Mouse (Mus musculus): ENCODE results near the gene Fbxw4.

DNA sequence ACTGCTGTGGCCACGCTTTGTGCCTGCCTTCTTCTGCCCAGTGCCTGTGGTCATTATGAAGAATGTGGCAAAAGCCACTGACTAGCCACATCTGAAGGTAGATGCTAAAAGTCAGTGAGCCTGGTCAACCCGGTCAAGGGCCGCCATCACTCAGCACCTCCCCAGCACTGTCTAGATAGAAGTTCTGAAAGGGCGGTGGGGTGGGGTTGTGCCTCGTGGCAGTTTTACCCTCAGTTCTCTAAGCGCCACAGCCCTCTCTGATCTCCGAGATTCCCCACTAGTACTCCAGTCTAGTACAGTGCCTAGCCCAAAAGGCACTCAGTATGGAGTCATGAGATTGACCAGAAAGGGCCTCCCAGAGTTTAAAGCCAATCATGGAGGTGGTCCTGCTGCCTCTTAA, 66.0 kb downstream of the Fbxw4 start:
- TF ChIP-seq CTCF (IDR thresholded peaks at IDR 0.05; ENCODE audit: borderline replicate concordance, control insufficient read depth, extremely low read depth, insufficient read depth, low read length, poor library complexity) = no peak
- no peak for TF ChIP-seq POLR2A (IDR thresholded peaks at IDR 0.05; ENCODE audit: control insufficient read depth, extremely low read depth, insufficient read depth, low read length, poor library complexity)
